Mouse (Mus musculus) embryonic facial prominence, embryonic 10.5 days (tissue): Measurements from ENCODE around the gene Slc6a20b. TPM values are rescaled to one million over a fixed set of nuclear protein-coding genes. Genes with fewer than 3 reads are reported as not detected.

ENCODE experiments used
- DNase-seq: peaks from one replicate; pipeline ENCODE4 v3.0.0-alpha.2; 2017; ENCODE audit warnings: low spot score
- H3K27ac ChIP-seq: fragments of 300-500 bp; sonication (generic); replicated peaks from 2 replicates; pipeline ENCODE4 v1.5.1; 2016; ENCODE audit warnings: mild to moderate bottlenecking
- H3K27me3 ChIP-seq: fragments of 300-500 bp; sonication (generic); replicated peaks from 2 replicates; pipeline ENCODE4 v1.6.1; 2016; ENCODE audit warnings: low read depth, mild to moderate bottlenecking; ENCODE audit not compliant: poor library complexity, severe bottlenecking
- H3K36me3 ChIP-seq: fragments of 300-500 bp; sonication (generic); replicated peaks from 2 replicates; pipeline ENCODE4 v1.6.1; 2016; ENCODE audit warnings: mild to moderate bottlenecking, moderate library complexity
- H3K4me1 ChIP-seq: fragments of 300-500 bp; sonication (generic); 2 replicates; pipeline ENCODE4 v1.6.1; 2016
- H3K4me3 ChIP-seq: fragments of 300-500 bp; sonication (generic); 2 replicates; pipeline ENCODE4 v1.5.1; 2016; ENCODE audit warnings: mild to moderate bottlenecking, moderate library complexity
- H3K9me3 ChIP-seq: fragments of 300-500 bp; sonication (generic); 2 replicates; pipeline ENCODE4 v1.6.1; 2016; ENCODE audit warnings: mild to moderate bottlenecking
- WGBS: fragments of 180-500 bp; shearing (Covaris S2); methylation state at CpG from one replicate; pipeline ENCODE4 v1.1.7; 2016; 5-methylcytosine and 5-hydroxymethylcytosine counted together
- polyA plus RNA-seq: library from polyadenylated mRNA; unstranded; fragments of >200 nt; fragmentation: Nextera tagmentation; extraction: Ambion mirVana; gene quantifications from 2 replicates; pipeline ENCODE4 v1.2.1, GENCODE M21; 2016

Gene Slc6a20b
- polyA plus RNA-seq, 1 experiment from 2014 or later = 0.26 TPM

DNA sequence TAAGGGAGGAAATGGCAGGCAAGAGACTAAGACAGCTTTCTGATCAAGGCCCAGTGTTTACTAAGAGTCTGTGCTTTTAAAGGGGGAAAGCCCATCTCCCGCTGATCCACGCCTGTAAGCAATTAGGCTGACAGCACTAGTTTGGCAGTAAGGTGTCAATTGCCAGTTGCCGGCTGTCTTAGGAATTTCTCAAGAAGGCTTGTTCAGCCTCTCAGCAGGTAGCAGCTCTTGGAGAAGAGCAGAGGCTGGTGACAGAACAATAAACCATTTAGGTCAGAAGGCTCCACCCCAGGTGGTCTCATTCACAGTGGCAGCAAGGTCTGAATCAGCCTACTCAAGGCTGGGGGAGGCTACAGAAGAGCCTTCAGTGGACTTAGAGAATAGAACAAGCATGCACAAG is 77.8 kb downstream of the Slc6a20b start:
- WGBS = 9% methylated on average over 3 of the region's 3 CpGs
- Histone ChIP-seq H3K4me3 (no peak overlapping the region), H3K36me3 (peaks cover 90% of the 10 kb centered on the region), H3K27me3 (0 out of 2 replicates have a peak, but pooled peaks cover 3% of the 10 kb centered on the region), H3K9me3 (no peaks in the 10 kb centered on the region), H3K27ac (no peak overlapping the region), H3K4me1 (peaks cover 7% of the 10 kb centered on the region)
- peak; percentile 43 for DNase-seq

Other genes with a start within 250 kb of the Slc6a20b start
- 52.1 and 60.8 TPM in 2 replicates for gene Limd1, start 153.9 kb downstream of the Slc6a20b start, polyA plus RNA-seq
- 44.0 and 44.4 TPM in 2 replicates for gene Sacm1l, start 102.8 kb downstream of the Slc6a20b start, polyA plus RNA-seq
- gene Ccr9, start 45.9 kb upstream of the Slc6a20b start, polyA plus RNA-seq = 0.05 and 0.06 TPM in 2 replicates
- gene Slc6a20a, start 46.3 kb upstream of the Slc6a20b start, polyA plus RNA-seq = 0.22 and 0.55 TPM in 2 replicates
- gene Lztfl1, start 85.1 kb upstream of the Slc6a20b start, polyA plus RNA-seq = 36.5 and 41.3 TPM in 2 replicates
- gene Cxcr6, start 173.9 kb upstream of the Slc6a20b start, polyA plus RNA-seq = 0.15 and 0.17 TPM in 2 replicates
- 10.9 and 11.2 TPM in 2 replicates for gene Fyco1, start 219.3 kb upstream of the Slc6a20b start, polyA plus RNA-seq
- gene Xcr1, start 229.5 kb upstream of the Slc6a20b start, polyA plus RNA-seq = not detected in 2 replicates